30 mouse cellular contexts compared by ENCODE assay signal in genomic region chr9:87735046-87735445, GRCm38 (mm10). TPM values are rescaled to one million over a fixed set of nuclear protein-coding genes. Genes with fewer than 3 reads are reported as not detected.
DNase-seq lines count a peak whose midpoint lies in the region; ATAC-seq lines count a peak whose summit lies in the region.
"Had no signal": no experiment of that assay in that cellular context is flagged by ENCODE, and none has a peak within 500 bp of the region (broad histone marks: within the 10 kb centered on the region; RNA-seq: fewer than 3 reads in every experiment).

No protein-coding gene starts in this region.

- no peak overlapping the region for H3K27ac ChIP-seq in heart, embryonic 16.5 days (ENCODE audit: low read length)
- H3K27ac ChIP-seq in heart, embryonic 12.5 days (ENCODE audit: poor library complexity, severe bottlenecking), result no peak overlapping the region
- H3K27ac ChIP-seq in neural tube, embryonic 11.5 days (ENCODE audit: low read depth, low read length), result no peak overlapping the region
- no peak overlapping the region for H3K27ac ChIP-seq in neural tube, embryonic 15.5 days (replicated peaks)
- H3K27ac ChIP-seq in limb, embryonic 12.5 days, result no peak overlapping the region
- H3K27ac ChIP-seq in kidney, embryonic 15.5 days, result no peak overlapping the region
- H3K27ac ChIP-seq: forebrain, embryonic 12.5 days; heart, embryonic 13.5 days; hindbrain, embryonic 12.5 days; limb, embryonic 15.5 days; liver, embryonic 13.5 days; midbrain, embryonic 13.5 days; neural tube, embryonic 12.5 days had no signal

- no peaks in the 10 kb centered on the region for H3K9me3 ChIP-seq in heart, embryonic 16.5 days (replicated peaks; ENCODE audit: control insufficient read depth, low read length)
- H3K9me3 ChIP-seq in heart, embryonic 12.5 days (replicated peaks), result no peaks in the 10 kb centered on the region
- no peaks in the 10 kb centered on the region for H3K9me3 ChIP-seq in neural tube, embryonic 11.5 days (ENCODE audit: control insufficient read depth, low read length)
- H3K9me3 ChIP-seq in neural tube, embryonic 15.5 days (replicated peaks), result no peaks in the 10 kb centered on the region
- no peaks in the 10 kb centered on the region for H3K9me3 ChIP-seq in limb, embryonic 12.5 days
- no peaks in the 10 kb centered on the region for H3K9me3 ChIP-seq in kidney, embryonic 15.5 days (replicated peaks)
- H3K9me3 ChIP-seq: forebrain, embryonic 12.5 days; heart, embryonic 13.5 days; hindbrain, embryonic 12.5 days; limb, embryonic 15.5 days; liver, embryonic 13.5 days; midbrain, embryonic 13.5 days; neural tube, embryonic 12.5 days had no signal

- H3K27me3 ChIP-seq in heart, embryonic 16.5 days (ENCODE audit: control insufficient read depth, insufficient read depth, low read length), result peaks cover 51% of the 10 kb centered on the region
- H3K27me3 ChIP-seq in heart, embryonic 12.5 days (replicated peaks), result peaks cover 54% of the 10 kb centered on the region
- H3K27me3 ChIP-seq in neural tube, embryonic 11.5 days (ENCODE audit: control insufficient read depth, insufficient read depth, low read length), result peaks cover 90% of the 10 kb centered on the region
- peaks cover 80% of the 10 kb centered on the region for H3K27me3 ChIP-seq in neural tube, embryonic 15.5 days (replicated peaks)
- H3K27me3 ChIP-seq in limb, embryonic 12.5 days, result peaks cover 68% of the 10 kb centered on the region
- H3K27me3 ChIP-seq in kidney, embryonic 15.5 days, result peaks cover 95% of the 10 kb centered on the region

- 30% methylated on average over 9 of the region's 9 CpGs for WGBS in heart, embryonic 16.5 days
- 12% methylated on average over 9 of the region's 9 CpGs for WGBS in heart, embryonic 12.5 days
- WGBS in neural tube, embryonic 11.5 days, result under 1% methylated on average over 8 of the region's 9 CpGs
- 3% methylated on average over 9 of the region's 9 CpGs for WGBS in neural tube, embryonic 15.5 days
- 2% methylated on average over 9 of the region's 9 CpGs for WGBS in limb, embryonic 12.5 days
- WGBS in kidney, embryonic 15.5 days, result 10% methylated on average over 9 of the region's 9 CpGs

- ATAC-seq in heart, embryonic 16.5 days (replicated peaks; ENCODE audit: extremely low read depth, insufficient read depth, low FRiP score), result no peak
- no peak for ATAC-seq in heart, embryonic 12.5 days (ENCODE audit: insufficient number of reproducible peaks, low FRiP score)
- ATAC-seq in neural tube, embryonic 11.5 days (ENCODE audit: insufficient read depth, low FRiP score, low TSS enrichment), result no peak
- no peak for ATAC-seq in neural tube, embryonic 15.5 days (ENCODE audit: low FRiP score)
- ATAC-seq in limb, embryonic 12.5 days (ENCODE audit: insufficient number of reproducible peaks, insufficient read depth, low FRiP score, low TSS enrichment, low read depth), result no peak
- ATAC-seq in kidney, embryonic 15.5 days (replicated peaks; ENCODE audit: low FRiP score), result no peak
- ATAC-seq: CD4-positive, CD25-positive, alpha-beta regulatory T cell, adult 4 months; intestine, embryonic 16.5 days; lung, postnatal 0 days; midbrain, embryonic 13.5 days had no signal

- H3K9ac ChIP-seq in heart, embryonic 16.5 days (ENCODE audit: low read length), result no peak overlapping the region
- no peak overlapping the region for H3K9ac ChIP-seq in heart, embryonic 12.5 days
- H3K9ac ChIP-seq in neural tube, embryonic 11.5 days (ENCODE audit: low read length), result no peak overlapping the region
- H3K9ac ChIP-seq in neural tube, embryonic 15.5 days (replicated peaks), result no peak overlapping the region
- no peak overlapping the region for H3K9ac ChIP-seq in limb, embryonic 12.5 days (replicated peaks)
- H3K9ac ChIP-seq in kidney, embryonic 15.5 days, result no peak overlapping the region
- H3K9ac ChIP-seq: forebrain, embryonic 12.5 days; heart, embryonic 13.5 days; hindbrain, embryonic 12.5 days; limb, embryonic 15.5 days; liver, embryonic 13.5 days; midbrain, embryonic 13.5 days; neural tube, embryonic 12.5 days had no signal

- peak; percentile 22 for DNase-seq in neural tube, embryonic 11.5 days (ENCODE audit: low spot score)
- DNase-seq in embryo, embryonic 10.5 days (ENCODE audit: low spot score), result peak; percentile 39
- DNase-seq in urinary bladder, adult 2 months (ENCODE audit: low spot score), result no peak
- DNase-seq: adrenal gland, postnatal 25 days; cerebellum, adult 18-20 months; gastrocnemius, postnatal 10 days; kidney, adult 8-10 months; kidney, postnatal 10 days; liver, embryonic 13.5 days; lung, adult 18-20 months; lung, postnatal 4 days; right cerebral cortex, postnatal 14 days; thymus, postnatal 4 days had no signal

- H3K36me3 ChIP-seq in heart, embryonic 16.5 days (ENCODE audit: control insufficient read depth, insufficient read depth), result no peaks in the 10 kb centered on the region
- H3K36me3 ChIP-seq in heart, embryonic 12.5 days, result no peaks in the 10 kb centered on the region
- H3K36me3 ChIP-seq in neural tube, embryonic 11.5 days (ENCODE audit: control insufficient read depth, insufficient read depth, low read length), result no peaks in the 10 kb centered on the region
- no peaks in the 10 kb centered on the region for H3K36me3 ChIP-seq in neural tube, embryonic 15.5 days
- H3K36me3 ChIP-seq in limb, embryonic 12.5 days, result no peaks in the 10 kb centered on the region
- no peaks in the 10 kb centered on the region for H3K36me3 ChIP-seq in kidney, embryonic 15.5 days
- H3K36me3 ChIP-seq: forebrain, embryonic 12.5 days; heart, embryonic 13.5 days; hindbrain, embryonic 12.5 days; limb, embryonic 15.5 days; liver, embryonic 13.5 days; midbrain, embryonic 13.5 days; neural tube, embryonic 12.5 days had no signal

- H3K4me1 ChIP-seq in heart, embryonic 16.5 days (ENCODE audit: control insufficient read depth, insufficient read depth, low read length), result peaks cover 12% of the 10 kb centered on the region
- peaks cover 23% of the 10 kb centered on the region for H3K4me1 ChIP-seq in heart, embryonic 12.5 days (replicated peaks)
- peaks cover 9% of the 10 kb centered on the region for H3K4me1 ChIP-seq in neural tube, embryonic 11.5 days (ENCODE audit: control insufficient read depth, insufficient read depth, low read length)
- H3K4me1 ChIP-seq in neural tube, embryonic 15.5 days, result peaks cover 24% of the 10 kb centered on the region
- H3K4me1 ChIP-seq in limb, embryonic 12.5 days (replicated peaks), result peaks cover 59% of the 10 kb centered on the region
- H3K4me1 ChIP-seq in kidney, embryonic 15.5 days, result peaks cover 31% of the 10 kb centered on the region
- H3K4me1 ChIP-seq: liver, embryonic 13.5 days had no signal

- no peak overlapping the region for H3K4me3 ChIP-seq in heart, embryonic 16.5 days (ENCODE audit: low read length)
- no peak overlapping the region for H3K4me3 ChIP-seq in heart, embryonic 12.5 days
- no peak overlapping the region for H3K4me3 ChIP-seq in neural tube, embryonic 11.5 days (ENCODE audit: low read depth, low read length)
- H3K4me3 ChIP-seq in neural tube, embryonic 15.5 days (replicated peaks), result no peak overlapping the region
- H3K4me3 ChIP-seq in limb, embryonic 12.5 days (replicated peaks), result no peak overlapping the region
- H3K4me3 ChIP-seq in kidney, embryonic 15.5 days (replicated peaks), result no peak overlapping the region
- H3K4me3 ChIP-seq: erythroblast, embryonic 14.5 days; forebrain, embryonic 12.5 days; heart, embryonic 13.5 days; hindbrain, embryonic 12.5 days; limb, embryonic 15.5 days; liver, embryonic 13.5 days; megakaryocyte, embryonic 14.5 days; midbrain, embryonic 13.5 days; neural tube, embryonic 12.5 days had no signal

- H3K4me2 ChIP-seq in heart, embryonic 16.5 days (ENCODE audit: low read depth, low read length), result 0 out of 2 replicates have a peak overlapping the region, but pooled peaks have one; percentile 11
- no peak overlapping the region for H3K4me2 ChIP-seq in heart, embryonic 12.5 days
- no peak overlapping the region for H3K4me2 ChIP-seq in neural tube, embryonic 11.5 days (ENCODE audit: low read depth)
- no peak overlapping the region for H3K4me2 ChIP-seq in neural tube, embryonic 15.5 days
- H3K4me2 ChIP-seq in limb, embryonic 12.5 days, result peak overlapping the region; percentile 54
- H3K4me2 ChIP-seq in kidney, embryonic 15.5 days, result no peak overlapping the region
- H3K4me2 ChIP-seq: forebrain, embryonic 12.5 days; hindbrain, embryonic 12.5 days; limb, embryonic 15.5 days; liver, embryonic 13.5 days; midbrain, embryonic 13.5 days; neural tube, embryonic 12.5 days had no signal

RNA-seq across cellular contexts. Expression of gene Tbx18, which starts 4.0 kb away (rescaled TPM):
- 7.5 and 8.4 TPM in 2 replicates for polyA plus RNA-seq in heart, embryonic 16.5 days (2015; fragmentation: Nextera tagmentation; extraction: Ambion mirVana)
- 18.9 and 20.7 TPM in 2 replicates for polyA plus RNA-seq in heart, embryonic 12.5 days (2016; fragmentation: Nextera tagmentation; extraction: Ambion mirVana)
- polyA plus RNA-seq in neural tube, embryonic 11.5 days (2014; fragmentation: Nextera tagmentation; extraction: Ambion mirVana), result 1.7 and 2.9 TPM in 2 replicates
- 0.87 and 0.98 TPM in 2 replicates for polyA plus RNA-seq in neural tube, embryonic 15.5 days (2015; fragmentation: Nextera tagmentation; extraction: Ambion mirVana)
- 28.0 and 35.3 TPM in 2 replicates for polyA plus RNA-seq in limb, embryonic 12.5 days (2016; fragmentation: Nextera tagmentation; extraction: Ambion mirVana)
- polyA plus RNA-seq in urinary bladder, adult 2 months (2012; rRNA removed), result 2.8 and 4.4 TPM in 2 replicates
- 1.9 and 3.4 TPM in 2 replicates for polyA plus RNA-seq in kidney, embryonic 15.5 days (2015; fragmentation: Nextera tagmentation; extraction: Ambion mirVana)
- polyA plus RNA-seq: CD4-positive, CD25-positive, alpha-beta regulatory T cell, adult 4 months; erythroblast, embryonic 14.5 days; small intestine, adult 2 months had no signal

Comparison
In these comparisons a context has a peak if more than half of its experiments do, and no peak if none do; other contexts are left out.
1. H3K4me2 ChIP-seq: peak in heart, embryonic 16.5 days (single experiment) and limb, embryonic 12.5 days (single experiment); none in heart, embryonic 12.5 days (single experiment), neural tube, embryonic 11.5 days (single experiment), neural tube, embryonic 15.5 days (single experiment) and kidney, embryonic 15.5 days (single experiment).